Mouse (Mus musculus): ENCODE data around the gene Maml3.

Gene Maml3

DNA sequence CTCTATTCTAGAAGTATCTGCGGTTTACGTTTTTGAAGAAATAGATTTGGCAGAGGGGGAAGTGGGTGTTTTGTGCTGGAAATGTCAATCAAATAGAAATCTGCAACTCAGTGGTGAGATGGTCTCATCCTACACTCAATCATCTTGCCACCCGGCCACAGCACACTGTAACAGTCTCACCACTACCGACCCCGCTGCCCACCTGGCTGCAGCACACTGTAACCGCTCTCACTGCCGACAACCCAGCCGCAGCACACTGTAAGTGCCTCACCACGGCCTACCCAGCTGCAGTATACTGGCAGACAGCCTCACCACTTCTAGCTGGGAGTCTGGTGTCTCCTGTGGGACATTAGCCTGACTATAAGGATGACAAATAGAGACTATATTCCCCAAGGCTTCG, 322.7 kb downstream of the Maml3 start:
- DNase-seq (ENCODE audit: low spot score), result no peak

DNA sequence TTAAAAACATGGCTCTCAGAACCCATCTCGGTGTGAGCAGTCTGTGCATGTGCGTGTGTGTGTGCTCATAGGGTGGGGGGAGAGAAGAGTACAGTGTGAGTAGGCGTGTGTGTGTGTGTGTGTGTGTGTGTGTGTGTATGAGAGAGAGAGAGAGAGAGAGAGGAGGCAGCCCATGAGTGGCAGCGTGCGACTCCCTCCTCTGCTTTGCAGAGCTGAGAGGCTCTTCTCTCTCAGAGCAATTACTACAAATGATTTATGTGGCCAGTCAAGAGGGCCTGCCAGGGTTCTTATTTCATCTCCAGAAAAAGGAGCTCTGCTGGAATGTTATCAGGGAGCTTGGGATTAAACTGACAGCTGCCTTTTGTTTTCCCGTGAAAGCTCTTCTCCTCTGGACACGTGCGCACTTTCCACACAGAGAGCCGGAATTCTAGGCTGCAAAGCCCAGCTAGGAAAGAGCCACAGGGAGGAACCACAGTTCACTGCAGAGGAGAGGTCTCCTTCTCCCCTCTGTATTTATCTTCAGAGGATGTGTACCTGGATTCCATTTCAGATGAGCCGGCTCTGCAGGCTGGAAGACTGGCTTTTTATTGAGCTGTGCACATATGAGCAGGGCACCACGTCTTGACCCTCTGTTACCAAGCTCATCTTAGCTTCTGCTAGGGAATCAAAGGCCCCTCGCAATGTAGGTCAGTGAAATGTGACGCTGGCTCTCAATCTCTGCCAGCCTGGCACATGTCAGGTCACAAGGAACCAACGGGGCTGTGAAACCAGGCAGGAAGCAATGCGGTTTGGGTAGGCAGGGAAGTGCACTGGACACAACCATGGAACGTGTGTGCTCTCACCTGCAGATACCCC, 325.9 kb downstream of the Maml3 start:
- no peak for DNase-seq (ENCODE audit: low spot score)

DNA sequence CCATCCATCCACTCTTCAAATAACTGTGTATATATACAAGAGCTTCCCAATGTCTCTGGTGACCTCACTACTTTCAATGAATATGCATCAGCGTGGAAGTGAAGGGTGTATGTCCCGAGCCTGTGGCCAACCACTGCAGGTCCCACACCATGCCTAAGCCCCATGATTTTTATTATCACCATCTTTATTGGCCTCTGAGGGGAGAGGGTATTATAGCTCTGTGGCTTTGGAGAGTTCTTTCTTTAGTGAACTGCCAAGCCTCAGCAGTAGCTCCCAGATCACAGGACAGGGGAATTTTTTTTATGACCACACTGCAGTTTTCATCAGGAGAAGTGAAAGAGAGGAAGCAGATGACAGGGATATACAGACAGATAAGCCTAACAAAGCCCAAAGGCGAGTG, 326.7 kb downstream of the Maml3 start:
- no peak for DNase-seq (ENCODE audit: low spot score)

DNA sequence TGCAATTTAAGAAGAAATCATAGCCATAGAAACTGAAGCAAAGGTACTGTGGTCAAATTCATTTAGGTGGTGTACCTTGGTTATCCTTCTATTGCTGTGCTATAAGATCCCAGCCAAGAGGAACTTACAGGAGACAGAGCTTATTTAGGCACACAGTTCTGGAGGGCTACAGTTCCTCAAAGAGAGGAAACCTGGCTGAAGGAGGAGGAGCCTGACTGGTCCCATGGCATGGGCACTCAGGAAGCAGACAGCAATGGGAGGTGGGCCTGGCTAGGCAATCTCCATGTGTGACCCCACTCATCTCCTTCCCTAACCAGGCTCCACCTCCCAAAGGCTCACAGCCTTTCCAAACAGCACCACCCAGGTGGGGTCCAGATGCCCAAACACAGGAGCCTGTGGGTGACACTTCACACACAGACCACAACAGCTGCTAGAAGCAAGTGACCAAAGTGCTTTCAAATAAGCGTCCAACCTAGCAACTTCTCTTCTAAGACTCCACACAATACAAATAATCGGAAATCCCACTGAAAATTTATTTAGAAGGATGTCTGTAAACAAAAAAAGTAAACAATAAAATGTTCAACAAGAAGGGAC, 328.8 kb downstream of the Maml3 start:
- no peak for DNase-seq (ENCODE audit: low spot score)

DNA sequence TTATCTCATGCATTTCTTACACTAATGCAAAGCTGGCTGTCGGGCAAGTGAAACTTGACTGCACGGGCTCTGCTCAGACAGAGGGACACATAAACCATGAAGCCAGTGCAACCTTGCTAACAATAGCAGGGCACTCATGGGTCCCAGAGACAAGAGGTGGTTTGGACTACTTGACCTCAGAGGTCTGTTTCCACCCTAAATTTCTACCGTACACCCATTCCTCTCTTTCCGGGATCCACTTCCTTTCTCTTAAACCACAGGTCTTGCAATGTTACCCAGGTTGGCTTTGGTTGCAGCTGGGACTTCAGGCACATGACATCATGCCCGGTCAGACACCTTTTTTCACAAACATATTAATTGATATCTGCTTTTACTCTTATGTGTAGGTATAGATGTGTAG, 331.3 kb downstream of the Maml3 start:
- no peak for DNase-seq (ENCODE audit: low spot score)

DNA sequence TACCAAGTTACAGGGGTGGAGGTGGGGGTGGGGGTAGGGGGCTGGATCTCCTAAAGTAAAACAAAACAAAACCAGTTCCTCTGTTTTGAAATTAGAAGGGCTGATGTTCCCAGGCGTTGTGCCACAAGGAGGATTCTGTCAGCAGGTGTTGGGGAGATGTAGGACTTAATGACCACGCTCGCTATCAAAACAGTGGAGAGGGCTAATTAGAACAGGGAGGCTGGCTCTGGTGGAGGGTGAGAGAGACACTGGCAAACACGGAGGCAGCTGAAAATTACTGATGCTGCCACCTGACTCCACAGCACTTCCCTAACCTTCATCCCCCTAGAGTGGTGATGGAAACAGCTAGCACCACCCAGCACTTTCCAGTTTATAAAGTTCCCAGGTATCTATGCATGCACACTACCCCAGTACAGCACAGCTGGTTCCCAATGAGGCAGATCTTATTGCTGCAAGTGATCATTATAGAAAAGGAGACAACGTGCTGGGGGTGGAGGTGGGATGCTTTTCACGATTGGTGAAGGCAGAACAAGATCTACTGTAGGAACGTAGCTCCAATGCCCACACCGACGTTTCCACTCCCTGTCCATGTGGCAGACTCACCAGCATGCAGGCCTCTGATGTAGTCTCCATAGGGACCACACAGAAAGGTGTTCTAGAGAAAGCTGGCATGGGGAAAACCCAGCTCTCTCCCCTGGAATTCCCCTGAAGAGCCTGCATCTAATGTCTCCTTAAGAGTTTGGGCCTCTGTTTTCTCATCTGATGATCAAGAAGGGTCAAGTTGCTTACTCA, 332.8 kb downstream of the Maml3 start:
- no peak for DNase-seq (ENCODE audit: low spot score)

DNA sequence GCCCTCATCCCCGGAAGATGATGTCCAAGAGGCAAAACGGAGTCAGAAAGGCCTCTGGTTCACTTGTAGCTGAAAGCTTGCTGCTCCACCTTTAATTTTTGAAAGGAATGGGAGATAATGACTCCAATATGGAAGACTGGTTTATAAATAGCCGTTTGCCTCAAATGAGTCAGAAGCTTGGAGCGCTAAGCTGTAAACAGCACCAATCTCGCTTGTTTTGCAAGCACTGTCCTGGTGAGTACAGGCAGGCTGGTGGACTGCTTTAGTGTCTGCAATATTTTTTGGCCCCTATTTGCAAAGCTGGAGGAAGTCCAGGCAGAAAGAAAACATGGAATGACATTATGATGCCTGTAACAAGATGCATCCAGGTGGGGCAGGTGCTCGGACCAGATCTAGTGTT, 335.7 kb downstream of the Maml3 start:
- DNase-seq (ENCODE audit: low spot score), result no peak

DNA sequence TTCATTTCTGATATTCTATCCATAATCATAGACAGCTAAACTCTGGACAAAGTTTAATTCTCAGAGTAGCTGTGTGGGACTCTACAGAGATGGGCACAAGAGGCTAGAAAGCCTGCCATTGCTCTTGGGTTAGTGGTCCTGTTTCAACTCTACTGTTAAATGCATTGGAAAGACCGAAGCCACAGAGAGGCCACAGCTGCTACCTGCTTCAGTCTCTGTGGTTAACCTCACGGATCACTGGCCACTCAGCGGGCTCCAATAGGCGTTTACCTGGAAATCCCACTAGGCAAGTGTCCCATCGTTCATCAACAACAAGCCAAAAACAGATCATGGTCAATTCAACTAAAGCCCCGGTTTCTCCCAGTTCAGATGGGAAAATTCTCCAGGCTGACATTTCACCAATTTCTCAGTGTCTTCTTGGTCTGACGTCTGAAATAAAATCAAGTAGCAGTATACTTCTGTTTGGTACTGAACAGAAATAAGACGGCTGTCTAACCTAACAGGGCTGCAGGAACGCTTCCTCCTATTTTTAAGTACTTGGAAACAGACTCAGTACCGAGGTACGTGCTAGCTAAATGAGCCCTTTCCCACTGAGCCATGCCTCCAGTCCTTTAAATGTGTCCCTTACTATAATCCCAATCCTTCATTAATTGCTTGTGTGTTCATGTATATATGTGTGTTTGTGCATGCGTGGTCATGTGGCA, 339.5 kb downstream of the Maml3 start:
- DNase-seq (ENCODE audit: low spot score), result no peak

DNA sequence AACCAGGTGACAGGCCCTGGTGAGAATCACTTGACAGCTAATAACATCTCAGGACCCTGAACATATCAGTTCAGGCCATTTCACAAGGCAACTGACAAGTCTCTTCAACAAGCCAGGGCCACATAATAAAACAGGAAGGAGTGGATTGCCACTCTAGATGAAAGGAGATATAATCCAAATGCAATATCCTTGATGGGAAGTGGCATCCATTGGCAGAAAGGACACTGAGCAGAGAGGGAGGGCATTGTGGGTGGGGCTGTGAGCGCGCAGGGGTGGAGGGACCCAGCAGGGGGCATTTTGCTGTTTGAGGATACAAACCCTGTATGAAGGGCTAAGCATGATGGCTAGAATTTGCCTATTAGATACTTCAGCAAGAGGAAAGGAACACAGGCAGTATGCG, 340.7 kb downstream of the Maml3 start:
- no peak for DNase-seq (ENCODE audit: low spot score)

DNA sequence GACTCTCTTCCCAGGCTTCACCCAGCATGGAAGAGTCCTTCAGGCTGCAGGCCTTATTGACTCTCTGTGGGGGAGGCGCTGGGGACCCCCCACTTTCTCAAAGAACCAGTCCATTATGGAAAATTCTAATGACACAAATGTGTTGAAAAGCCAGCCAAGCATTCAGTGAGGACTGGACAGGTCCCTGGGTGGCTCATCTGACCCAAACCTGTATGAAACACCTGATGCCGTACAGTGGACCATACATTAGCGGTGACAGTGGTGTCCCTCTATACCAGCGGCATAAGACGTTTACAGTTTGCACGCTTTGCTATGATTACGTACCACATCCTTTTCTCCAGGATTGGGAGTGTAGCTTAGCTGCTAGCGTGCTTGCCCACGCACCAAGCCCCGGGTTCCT, 342.0 kb downstream of the Maml3 start:
- DNase-seq (ENCODE audit: low spot score), result no peak

DNA sequence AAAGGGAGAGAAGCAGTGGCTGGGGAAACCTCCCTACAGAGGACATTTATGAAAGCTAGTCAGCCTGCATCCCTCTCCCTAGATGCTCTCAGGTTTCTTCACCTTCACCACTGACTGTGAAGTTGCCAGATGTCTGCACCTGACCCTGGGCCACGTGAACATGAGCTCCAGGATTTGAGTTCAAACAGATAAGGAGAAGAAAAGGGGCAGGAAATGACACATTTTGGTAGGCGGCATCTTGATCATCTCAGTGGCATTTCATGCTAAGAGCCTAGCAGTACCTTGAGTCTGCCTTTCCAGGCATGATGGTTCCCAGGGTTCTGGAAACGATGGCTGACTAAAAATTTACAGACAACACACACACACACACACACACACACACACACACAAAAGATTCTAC, 345.3 kb downstream of the Maml3 start:
- DNase-seq (ENCODE audit: low spot score), result no peak

DNA sequence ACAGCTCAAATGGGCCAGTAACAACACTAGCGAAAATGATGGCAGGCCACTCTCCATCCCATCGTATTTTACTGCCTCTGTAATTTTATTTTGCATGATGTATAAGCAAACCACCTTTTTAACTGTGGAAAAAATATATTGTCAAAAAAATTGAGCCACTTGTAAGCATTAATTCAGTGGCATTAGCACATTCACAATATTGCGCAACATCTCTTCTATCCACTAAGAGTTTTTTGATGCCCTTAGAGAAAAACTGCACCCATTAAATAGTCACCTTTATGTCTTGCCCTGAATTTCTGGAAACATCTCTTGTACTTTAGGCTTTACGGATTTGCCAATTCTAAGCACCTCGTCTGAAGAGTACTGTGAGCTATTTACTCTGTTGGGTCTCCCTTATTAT, 347.8 kb downstream of the Maml3 start:
- no peak for DNase-seq (ENCODE audit: low spot score)

DNA sequence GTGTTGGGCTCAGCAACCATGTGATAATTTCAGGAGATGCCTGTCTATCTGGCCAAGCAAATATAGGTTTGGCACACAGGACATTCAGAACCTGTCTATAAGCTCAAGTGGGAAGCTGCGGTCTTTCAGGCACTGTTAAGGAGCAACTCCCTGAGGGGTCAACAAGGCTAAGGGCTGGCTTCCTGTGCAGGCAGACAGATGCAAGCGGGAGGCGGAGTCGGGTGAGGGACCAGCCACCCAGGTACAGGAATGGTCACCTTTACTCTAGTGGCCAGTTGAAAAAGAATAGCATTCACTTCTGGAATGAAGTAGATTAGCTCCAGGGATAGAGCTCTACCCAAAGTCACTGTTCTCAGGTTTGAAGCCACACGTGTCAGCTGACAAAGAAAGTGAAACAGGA, 348.6 kb downstream of the Maml3 start:
- DNase-seq (ENCODE audit: low spot score), result no peak

DNA sequence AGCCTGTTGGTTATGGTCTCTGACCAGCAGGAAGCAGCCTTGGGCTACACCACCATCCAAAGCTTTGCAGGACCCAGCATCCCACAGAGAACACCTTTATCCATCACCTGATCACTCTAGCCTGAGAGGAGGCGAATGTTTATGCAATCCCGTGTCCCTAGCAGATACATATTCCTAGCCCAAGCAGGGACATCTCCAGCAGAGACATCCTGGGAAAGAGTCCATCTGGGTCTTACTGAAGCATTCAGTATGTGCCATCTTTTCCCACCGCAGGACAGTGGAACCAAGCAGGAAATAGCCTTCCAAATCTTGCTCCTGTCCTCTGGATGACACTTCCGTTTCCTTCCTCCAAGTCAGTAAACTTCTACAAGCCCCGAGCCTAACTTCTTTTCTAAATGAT, 351.6 kb downstream of the Maml3 start:
- DNase-seq (ENCODE audit: low spot score), result no peak

DNA sequence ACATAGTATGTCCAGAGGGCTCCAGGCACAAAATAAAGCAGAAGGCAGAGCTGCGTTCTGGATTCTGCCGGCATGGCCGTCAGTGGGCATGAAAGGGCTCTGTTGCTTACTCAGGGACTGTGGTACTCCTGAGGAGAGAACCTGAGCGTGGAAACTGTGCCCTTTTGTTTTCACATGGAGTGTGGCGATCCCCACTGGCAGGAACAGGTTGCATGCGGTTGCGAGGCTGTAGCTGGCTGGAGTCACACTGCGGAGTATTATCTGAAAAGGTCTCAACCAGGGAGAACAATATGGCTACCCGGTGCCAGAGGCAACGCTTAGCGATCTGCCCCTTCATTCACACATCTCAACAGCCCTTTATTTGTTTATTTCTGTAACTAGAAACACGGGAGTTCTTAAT, 353.4 kb downstream of the Maml3 start:
- no peak for DNase-seq (ENCODE audit: low spot score)

DNA sequence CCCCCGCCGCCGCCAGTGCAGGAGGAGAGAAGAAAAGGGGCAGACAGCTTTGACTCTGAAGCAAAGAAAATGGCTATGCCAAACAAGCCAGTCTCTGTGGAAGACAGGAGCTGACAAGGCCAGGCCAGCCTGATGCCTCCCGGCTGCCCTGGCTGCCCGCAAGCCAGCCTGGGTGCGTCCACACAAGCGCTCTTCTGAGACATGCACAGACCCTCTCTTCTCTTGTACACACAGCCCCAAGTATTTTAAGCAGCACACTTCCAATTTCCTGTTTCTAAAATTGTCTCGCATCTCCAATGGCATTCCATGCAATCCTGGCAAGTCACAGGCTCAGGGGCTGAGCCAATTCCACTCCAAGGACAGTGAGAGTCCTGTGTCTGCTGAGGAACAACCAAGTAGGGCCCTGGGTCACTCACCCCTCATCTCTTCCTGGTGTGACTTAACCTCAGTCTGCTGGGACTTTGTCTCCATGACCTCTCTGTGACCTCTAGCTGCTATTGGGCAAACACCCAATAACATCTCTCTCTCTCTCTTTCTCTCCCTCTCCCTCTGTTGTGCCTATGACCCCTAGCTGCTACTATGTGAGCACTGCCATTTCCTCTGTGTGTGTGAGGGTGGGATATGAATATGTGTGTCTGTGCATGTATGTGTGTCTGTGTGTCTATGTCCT, 354.9 kb downstream of the Maml3 start:
- DNase-seq (ENCODE audit: low spot score), result no peak

DNA sequence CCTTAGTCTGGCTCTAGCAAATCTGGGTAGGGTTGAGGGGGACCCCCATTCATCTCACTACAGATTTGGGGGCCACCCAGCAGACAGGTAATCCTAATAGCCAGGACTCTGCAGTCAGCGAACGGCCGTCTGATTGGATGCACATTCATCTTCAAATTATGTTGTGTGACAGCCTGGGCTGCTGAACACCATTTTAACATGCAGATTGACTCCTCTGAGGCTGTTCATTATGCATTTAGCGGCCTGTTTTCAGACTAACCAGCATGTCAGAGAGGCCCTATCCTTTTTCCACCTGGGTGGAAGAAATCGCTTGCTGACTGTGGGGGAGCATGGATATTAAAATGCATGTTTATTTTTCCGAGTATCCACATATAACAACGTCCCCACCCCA, 355.5 kb downstream of the Maml3 start:
- DNase-seq (ENCODE audit: low spot score), result no peak

DNA sequence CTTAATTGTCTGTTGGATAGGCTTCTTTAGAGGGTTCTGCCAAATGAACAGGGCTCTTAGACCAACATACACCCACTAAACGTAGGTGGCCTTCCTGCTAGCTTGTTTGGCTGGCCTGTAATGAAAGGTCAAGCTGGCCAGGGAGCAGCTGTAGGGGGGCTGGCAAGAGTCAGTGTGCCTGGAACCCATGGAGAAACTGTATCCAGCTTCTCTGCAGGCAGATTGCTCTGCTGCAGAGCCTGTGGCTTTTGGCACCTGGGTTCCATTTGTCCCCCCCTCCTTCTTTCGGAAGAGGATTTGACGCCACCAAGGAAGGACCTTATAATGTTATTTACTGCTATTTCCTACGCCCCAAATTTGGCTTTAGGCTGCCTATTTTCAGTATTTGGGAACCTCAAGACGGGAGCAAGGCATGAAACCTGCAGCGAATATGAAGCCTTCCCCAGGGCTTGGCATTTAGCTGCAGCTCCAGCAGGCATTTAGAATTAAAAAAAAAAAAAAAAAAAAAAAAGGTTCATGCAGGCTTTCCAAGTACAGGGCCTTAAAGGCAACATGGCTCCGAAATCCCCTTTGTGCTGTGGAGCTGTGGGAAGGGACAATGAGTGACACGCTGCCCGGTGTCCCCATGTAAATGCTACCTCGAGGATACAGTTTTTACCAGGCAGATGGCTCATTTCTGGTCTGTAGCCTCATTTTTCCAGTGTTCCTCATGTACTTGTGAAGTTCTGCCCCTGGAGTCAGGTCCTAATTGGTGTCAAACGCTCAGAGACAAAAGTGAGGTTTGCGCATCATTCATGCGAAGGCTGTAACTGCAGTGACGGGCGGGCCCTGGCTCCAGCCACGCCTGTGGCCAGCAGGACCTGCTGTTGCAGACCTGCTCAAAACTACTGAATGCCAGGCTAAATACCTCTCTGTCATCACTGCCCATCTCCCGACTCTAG, 356.2 kb downstream of the Maml3 start:
- no peak for DNase-seq (ENCODE audit: low spot score)

DNA sequence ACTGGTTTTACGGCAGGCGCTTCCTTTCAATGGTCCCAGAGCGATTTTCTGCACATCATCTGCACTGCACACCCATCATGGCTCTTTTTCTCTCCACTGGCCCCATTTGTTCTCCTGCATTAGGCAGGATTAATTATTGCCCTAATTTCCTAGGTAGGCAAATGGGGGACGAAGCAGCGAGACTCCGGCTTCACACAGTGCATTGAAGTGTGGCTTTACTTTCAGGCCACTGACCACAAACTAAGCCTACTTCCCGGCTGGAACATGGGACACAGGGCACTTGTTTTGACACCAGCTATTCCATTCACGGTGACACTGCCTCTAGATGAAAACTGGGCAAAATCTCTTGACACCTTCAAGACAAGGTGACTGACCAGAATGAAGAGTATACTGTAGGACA, 358.1 kb downstream of the Maml3 start:
- DNase-seq (ENCODE audit: low spot score), result no peak

DNA sequence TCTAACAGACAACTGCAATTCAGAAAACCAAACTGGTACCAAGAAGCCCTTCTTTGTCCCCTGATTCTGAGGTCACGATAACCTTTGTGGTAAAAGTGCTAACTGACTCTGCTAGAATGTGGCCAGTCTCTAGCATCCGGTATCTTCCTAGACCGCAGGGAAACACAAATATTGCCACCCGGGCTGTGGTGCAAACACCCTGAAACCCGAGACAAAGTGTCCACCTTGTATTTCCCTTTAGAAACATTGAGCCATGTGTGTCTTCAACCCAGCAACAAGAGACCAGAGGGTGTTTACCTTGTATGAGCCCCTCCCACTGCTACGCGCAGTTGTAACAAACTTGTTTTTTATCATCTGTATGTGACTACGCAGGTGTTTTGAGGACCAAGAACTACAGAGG, 359.7 kb downstream of the Maml3 start:
- no peak for DNase-seq (ENCODE audit: low spot score)

DNA sequence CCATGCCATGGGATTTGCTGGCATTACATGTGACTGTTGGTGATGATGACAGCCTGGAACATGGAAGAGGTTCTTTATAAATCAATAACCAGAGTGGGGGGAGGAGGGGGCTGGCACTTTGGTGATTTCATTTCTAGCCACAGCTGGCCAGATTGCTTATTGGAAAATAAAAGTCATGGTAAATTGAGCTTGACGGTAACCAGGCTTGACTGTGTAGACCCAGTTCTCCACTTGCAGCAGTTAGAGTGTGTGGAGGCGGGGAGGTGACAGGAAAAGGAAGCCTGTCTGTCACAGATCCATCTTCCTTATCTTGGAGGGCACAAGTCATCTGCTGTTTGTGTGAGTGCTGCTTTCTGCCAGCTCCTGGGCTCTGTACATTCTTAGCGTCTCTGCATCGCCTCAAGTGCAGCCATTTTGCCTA, 360.5 kb downstream of the Maml3 start:
- no peak for DNase-seq (ENCODE audit: low spot score)

Data from ovary, postnatal 10 days (tissue).